Mouse (Mus musculus) mesoderm, embryonic 11.5 days (tissue): ENCODE results near the gene Slc36a4.

Experiments
- DNase-seq: peaks from one replicate; pipeline ENCODE4 v3.0.0-alpha.2; 2012; ENCODE audit warnings: low read depth, low spot score

Slc36a4 gene

DNA sequence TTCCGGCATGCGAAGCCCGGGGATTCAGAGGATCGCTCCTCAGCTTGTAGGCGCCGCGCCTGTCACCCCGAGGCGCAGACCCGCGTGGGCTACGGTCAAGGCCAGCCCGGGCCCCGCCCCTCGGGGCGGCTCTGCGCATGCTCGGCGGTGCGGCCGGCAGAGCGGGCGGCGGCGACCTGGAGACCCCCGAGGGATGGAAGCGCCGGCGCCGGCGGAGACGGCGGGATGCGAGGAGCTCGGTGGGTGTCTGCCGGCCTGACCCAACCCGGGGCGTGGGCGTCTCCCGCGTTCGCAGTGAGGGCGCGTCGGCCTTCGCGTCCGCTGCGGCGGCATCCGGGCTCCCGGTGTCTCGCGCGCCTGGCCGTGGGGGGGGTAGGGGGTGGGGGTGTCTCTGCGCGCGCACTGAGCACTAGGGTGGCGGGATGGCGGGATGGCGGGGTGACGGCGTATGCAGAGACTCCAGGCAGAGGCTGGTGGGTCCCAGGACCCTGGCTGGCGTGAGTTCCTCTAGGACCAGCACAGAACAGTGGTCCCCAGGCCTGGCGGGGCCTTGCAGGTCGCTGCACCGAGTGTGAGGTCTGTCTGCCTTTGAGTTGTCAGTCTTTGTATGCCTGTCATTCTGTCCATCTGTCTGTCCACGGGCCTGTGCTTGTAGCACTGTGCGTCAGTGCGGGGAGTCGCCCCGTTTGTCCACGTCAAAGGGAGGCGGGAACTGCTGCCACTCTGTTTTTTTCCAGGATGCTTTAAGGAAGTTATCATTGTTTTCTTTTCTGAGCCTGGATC lies at the start of gene Slc36a4:
TSS of gene Slc36a4 (plus strand) at position 140 of the 783 bp plus-strand sequence.
- peak; percentile 78 for DNase-seq

DNA sequence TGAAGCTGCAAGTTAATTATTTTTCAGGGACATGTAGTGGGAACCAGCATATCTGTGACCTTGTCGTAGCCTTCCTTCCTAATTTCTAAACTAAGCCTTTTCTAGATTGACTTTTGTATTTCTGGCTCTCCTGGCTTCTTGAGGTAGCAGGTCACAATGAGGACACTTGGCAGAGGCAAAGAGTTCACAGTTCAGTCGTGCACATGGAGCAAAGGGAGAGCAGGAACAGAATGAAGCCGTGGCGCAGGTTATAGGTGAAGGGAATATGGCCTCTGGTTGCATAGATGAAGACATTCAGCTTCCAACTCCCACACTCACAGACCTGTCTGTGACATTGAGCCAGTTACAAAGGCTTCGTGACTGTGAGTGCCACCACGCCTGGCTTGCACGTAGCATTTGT lies 44.9 kb upstream of the Slc36a4 start:
- DNase-seq = no peak

DNA sequence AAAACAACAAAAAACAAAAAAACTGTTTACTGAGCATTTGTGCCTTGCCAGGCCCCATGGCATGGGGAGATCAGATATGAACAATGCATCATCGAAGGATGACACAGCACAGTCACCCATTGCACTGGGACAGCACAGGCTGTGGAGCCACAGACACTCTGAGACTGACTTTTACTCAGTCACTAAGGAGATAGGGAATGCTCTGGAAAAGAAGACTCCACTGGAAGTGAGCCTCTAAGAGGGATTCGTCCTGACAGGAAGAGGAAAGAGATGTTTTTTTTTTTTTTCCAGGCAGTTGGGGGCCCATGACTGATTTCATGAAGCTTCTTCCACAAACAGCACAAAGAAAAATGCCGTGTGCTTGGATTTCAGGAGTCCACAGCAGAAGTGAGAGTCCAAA lies 40.1 kb upstream of the Slc36a4 start:
- DNase-seq = no peak

GRCm38 (mm10) chr9:15670002-15670527 lies 39.5 kb upstream of the Slc36a4 start:
- peak; percentile 78 for DNase-seq

DNA sequence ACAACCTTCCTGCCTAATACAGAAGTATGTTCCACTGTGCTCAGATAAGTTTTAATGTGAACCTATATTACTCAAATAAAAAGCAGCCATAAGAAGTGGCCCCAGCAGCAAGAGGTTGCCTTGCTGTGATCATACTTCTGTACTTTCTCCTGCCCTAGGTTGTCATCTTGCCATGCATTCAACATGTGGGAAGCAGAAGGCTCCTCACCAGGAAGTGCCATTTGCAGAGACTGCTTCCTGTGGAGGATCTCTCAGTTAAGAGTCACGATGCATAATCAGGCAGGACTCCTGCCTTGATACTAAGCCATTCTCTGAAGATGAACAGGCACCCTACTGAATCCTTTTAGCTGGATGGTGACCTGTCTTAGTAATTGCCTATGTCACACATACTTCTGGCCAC lies 37.3 kb upstream of the Slc36a4 start:
- DNase-seq = no peak

DNA sequence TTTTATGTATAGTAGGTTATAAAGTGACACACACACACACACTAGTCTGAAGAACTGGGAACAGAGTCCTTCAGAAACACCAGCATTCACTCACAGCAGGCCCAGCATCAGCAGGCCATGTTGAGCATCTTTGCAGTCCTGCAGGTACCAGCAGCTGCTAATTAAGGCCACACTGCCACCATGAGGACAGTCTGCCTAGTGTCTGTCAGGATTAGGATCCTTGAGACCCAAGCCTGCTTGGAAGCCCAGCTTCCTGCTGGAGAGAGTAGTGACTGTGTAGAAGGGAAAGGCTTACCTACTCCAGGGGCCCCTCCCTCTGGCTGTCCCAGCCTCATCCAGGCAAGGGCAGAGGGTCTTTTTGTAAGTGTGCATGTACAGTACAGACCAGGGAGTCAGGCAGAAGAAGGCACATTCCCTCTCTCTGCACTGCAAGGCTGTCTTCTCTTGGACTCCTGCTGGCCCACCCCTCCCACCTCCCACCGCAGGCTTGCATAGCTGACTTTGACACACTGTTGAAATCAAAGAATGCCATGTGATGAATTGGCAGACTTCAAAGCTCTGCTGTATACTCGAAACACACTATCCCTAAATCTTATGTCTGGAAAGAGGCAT lies 27.6 kb upstream of the Slc36a4 start:
- peak; percentile 75 for DNase-seq

- DNase-seq = peak; percentile 84
Measured at GRCm38 (mm10) chr9:15685215-15685614, 24.3 kb upstream of the Slc36a4 start.

- DNase-seq = no peak
Measured at GRCm38 (mm10) chr9:15687358-15687757, 22.2 kb upstream of the Slc36a4 start.

- DNase-seq = no peak
Measured at GRCm38 (mm10) chr9:15693847-15694246, 15.7 kb upstream of the Slc36a4 start.

DNA sequence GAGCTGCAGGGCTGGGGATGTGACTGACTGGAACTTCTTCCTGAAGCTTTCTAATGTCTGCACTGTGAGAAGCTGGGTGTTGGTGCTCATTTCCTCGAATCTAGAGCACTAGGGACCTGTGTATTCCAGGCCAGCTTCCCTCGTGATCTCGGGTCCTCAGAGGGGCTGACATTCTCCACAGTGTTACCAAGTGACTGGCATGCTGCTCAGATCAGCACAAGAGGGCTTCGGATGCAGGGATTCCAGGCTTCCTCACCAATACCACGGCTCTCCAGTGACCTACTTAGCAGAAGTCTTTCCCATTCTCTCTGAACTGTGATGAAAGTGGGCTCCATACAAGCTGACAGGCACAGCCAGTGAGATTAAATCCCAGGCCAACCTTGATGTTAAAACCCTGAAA lies 14.5 kb upstream of the Slc36a4 start:
- no peak for DNase-seq

GRCm38 (mm10) chr9:15705706-15706105 lies 3.8 kb upstream of the Slc36a4 start:
- no peak for DNase-seq

GRCm38 (mm10) chr9:15708979-15709598 lies 449 bp upstream of the Slc36a4 start:
- peak; percentile 16 for DNase-seq

DNA sequence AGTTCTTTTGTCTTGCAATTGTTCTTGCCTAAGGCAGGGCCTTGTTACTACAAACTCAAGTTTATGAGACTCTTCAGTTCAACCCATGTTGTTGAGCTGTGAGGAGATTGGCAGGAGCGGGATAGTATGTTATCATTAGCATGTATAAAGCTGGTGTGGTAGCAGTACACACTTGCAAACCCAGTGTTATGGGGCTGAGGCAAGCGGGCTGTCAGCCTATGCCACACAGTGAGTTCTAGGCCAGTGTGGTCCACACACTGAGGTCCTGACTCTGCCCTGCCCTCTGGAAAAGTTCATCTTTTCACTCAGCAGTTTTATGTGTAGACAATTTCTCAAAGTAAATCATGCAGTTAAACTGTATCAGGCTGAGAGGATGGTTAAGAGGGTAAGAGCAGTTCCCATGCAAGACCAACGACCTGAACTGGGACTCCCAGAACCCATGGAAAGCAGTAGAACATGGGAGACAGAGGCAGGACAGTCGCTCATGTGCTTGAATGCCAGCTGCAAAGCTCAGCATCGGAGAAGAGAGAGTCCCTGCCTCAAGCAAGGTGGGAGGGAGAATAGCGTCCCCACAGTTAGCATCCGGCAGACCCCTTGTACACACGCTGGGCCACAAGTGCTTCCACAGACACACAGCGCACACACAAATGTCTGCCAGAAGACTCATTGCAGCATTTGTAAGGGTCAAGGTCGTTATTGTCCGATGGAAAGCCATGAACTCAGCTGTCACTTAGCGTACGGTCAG lies 1.5 kb downstream of the Slc36a4 start:
- DNase-seq = no peak

GRCm38 (mm10) chr9:15711676-15712075 lies 2.1 kb downstream of the Slc36a4 start:
- no peak for DNase-seq

- no peak for DNase-seq
Measured at GRCm38 (mm10) chr9:15714792-15715191, 5.3 kb downstream of the Slc36a4 start.

GRCm38 (mm10) chr9:15715193-15715989 lies 5.9 kb downstream of the Slc36a4 start:
- no peak for DNase-seq

DNA sequence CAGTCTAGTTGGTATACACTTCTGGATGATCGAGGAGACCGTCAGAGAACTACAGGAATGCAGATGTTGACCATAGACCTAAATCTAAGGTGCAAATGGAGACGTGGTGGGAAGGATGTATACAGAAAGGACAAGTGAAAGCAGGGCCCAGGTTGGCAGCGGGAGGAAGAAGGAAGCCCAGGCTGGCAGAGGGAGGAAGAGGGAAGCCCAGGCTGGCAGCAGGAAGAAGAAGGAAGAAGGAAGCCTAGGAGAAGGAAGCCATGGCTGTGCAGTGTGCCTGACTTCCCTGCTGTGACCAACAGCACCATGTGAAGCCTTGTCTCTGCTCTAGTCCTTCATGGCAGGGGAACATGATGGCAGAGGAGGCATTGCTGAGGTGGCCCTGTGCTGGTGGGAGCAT lies 7.8 kb downstream of the Slc36a4 start:
- no peak for DNase-seq

DNA sequence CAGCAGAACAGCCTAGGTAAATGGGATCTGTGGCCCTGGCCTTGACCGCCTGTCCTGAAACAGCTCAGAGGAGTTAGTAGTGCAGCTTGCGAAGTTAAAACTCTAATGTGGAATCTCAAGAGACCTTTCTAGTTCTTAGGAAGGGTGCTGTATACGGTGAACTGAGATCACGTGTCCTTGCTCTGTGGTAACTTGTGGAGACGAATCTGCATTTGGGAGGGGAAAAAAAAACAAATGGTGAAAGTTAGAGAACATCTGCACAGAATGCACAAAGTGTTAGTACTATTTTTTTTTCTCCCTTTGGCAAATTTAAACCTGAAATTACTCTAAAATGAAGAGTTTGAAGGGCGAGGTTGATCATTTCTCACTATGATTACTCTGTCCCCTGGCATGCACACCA lies 8.8 kb downstream of the Slc36a4 start:
- no peak for DNase-seq

DNA sequence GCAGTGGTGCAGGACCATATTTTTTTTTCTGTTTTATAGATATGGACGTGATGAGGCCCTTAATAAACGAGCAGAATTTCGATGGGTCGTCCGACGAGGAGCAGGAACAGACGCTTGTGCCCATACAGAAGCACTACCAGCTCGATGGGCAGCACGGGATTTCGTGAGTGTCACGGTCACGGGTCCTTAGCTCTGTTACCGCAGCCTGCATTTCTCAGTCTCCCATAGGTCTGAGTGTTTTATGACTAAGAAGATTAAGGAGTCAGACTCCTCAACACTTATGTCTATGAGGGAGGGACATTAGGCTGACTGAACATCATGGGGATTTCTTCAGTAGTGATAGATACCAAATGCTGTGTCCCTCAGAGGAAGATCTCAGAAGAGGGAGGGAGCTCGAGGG lies 10.1 kb downstream of the Slc36a4 start:
- DNase-seq = no peak

- DNase-seq = no peak
Measured at GRCm38 (mm10) chr9:15720556-15720955, 11.0 kb downstream of the Slc36a4 start.

DNA sequence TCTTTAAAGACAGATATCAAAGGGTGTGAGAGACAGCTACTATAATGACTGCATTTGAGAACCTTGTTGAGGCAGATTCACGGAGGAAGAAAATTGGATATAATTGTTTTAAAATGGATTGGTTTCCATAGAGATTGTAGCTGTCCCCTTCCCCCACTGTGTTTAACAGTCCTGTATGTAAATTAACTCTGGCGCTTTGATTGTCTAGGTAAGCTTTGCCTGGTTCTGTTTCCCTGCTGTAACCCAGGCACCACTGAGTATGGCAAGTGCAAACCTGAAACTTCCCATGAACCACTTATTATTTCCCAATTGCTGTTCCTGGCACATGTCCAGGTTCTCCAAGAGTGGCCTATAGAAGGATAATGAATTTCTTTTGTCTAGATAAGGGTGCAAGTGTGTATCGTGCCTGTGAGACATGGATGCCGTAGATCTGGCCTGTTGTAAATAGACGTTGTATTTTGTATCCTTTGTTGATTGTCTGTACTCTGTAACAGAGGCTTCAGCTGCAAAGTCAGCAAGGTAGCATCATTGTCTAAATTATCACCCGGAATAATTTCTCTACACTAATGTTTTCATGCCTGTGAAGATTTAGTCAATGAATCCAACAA lies 11.8 kb downstream of the Slc36a4 start:
- no peak for DNase-seq
